Mouse (Mus musculus): ENCODE data around the gene Rin2.

The Rin2 gene

DNA sequence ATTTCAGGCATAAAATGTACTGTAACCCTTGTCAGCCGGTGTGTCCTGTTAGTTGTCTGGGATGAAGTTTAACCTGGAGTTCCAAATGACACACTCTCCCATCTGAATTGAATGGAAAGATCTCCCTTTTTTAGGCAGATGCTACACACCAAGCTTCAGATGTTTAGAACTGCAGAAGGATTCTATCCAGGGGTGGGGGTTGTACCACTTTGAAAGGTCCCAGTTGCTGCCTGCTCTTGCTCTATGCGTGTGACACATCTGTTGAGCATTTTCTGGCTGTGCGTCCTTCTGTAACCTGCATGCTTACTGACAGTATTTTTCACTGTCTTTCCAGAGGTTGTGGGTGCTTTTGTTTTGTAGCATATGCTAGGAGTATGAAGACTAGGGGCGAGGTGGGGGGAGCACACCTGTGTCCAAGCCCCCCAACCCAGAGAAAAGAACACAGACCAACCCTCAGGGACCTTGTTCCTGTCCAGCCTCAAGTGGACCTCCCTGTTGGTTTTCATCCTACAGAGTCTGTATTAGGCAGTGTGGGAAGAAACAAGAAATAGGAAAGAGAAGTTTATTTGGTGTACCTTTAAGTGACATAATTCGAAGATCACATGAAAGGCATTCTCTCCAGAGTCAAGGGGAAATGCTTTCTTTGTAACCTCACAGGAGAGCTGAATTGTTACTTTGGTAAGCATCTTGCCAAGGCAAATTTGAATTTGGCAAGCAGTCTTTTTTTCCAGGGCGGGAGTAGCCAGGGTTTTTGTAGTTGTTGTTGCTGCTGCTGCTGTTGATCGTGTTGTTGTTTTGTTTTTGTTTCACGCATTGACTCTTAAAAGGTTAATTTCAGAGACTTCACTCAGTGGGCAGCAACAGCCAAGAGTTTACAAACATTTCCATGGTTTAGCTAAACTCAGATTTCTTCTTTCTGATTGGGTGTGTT, 186.4 kb downstream of the Rin2 start:
- DNase-seq (ENCODE audit: low read depth, low spot score): no peak

DNA sequence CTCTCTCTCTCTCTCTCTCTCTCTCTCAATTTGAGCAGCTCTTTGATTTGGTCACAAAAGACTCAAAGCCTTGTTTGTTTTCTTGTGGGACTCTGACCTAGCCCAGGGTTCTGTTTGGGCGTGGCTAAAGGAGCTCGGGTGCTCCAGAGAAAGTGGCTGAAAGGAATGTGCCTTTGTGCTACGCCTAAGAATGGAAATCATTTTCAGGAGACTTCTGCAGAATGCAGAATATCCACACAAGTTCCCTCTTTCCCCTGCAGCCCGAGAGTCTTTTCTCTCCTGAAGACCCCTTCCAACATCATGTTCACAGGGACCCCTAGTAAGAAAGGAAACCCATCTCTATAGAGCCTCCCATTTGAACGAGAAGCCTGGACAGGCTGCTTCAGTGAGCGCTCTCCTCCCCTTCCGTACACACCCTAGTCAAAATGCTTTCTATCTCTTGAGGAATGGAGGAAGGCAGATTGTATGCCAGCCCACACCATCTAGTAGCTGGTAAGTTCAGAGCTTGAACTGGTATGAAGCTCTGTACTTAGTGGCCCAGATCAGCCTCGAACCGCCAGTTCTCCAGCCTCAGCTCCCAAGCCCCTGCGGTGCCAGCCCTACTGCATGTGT, 187.3 kb downstream of the Rin2 start:
- DNase-seq (ENCODE audit: low read depth, low spot score): no peak

DNA sequence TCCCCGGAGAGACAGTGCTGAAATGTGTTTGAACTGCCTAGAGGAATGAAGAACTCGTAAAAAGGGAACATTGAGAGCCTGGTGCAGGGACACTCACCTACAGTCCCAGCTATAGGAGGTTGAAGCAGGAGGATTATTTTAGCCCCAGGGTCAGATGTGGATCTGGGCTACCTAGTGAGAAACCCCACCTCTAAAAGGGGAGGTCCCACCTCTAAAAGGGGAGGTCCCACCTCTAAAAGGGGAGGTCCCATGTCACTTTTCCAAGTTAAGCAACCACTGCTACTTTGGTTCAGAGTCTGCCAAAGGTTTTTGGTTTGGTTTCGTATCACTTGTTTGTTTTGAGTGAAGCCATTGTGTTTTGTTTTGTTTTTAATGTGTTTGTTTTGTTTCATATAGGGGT, 190.3 kb downstream of the Rin2 start:
- no peak for DNase-seq (ENCODE audit: low read depth, low spot score)

DNA sequence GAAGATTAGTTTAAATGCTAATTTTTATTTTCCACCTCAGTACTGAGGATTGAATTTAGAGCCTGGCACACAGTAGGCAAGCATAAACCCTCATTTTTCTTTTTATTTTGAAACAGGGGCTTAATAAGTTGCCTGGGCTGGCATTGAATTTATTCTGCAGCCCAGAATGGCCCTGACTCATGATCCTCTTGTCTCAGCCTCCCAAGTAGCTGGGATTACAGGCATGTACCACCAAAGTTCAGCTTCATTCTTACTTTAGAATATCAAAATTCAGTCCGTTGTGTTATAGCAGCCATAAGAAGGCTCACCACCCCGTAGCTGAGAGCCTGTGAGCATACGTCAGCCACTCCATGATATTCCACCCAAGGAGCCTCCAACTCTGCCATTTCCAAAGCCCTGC, 191.2 kb downstream of the Rin2 start:
- no peak for DNase-seq (ENCODE audit: low read depth, low spot score)

DNA sequence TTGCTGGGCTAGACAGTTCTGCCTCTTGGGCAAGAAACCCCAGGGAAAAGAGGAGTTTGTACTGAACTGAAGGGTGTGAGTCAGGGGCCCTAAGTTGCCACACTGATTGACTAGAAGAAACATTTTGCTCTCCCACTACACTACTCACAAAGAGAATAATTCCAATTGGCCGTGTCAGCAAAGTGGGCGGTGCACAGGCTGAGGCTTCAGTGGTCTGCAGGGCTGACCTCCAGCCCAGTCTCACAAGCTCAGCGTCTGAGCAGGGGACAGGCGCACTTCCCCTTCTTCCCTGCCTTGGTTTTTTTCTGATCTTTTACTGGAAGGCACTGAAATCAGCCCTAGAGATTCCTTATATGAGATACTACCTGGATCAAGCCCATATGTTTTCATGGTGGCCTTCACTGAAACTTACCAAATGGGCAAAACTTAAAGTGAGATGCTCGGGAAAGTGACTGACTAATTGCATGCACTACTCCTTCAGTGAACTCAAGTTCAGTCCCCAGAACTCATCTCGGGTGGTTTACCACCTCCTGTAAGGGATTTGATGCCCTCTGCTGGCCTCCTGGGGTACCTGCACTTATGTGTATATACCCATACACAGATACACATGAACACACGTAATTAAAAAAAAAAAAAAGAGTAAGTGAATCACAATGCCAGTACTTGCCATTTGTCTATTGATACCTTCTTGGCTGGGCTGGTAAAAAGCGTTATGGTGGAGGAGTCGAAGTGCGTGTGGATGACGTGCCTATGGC, 191.9 kb downstream of the Rin2 start:
- no peak for DNase-seq (ENCODE audit: low read depth, low spot score)

DNA sequence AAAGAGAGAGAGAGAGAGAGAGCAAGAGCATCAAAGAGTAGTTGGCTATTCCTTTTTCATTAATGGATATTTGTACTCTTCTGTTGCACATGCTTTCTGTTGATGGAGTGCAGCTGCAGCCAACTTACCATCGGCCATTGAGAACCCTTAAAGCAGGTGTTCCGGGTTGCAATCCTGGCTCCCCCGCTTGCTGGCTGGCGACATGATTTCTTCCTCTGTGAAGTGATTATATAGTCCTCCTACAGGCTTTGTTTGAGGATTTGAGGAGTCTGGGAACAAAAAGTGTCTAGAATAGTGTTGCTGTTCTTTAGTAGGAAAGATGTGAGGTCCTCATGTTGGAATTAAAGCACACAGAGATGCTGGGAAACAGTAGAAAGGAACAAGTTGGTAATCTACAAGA, 196.3 kb downstream of the Rin2 start:
- DNase-seq (ENCODE audit: low read depth, low spot score): no peak

DNA sequence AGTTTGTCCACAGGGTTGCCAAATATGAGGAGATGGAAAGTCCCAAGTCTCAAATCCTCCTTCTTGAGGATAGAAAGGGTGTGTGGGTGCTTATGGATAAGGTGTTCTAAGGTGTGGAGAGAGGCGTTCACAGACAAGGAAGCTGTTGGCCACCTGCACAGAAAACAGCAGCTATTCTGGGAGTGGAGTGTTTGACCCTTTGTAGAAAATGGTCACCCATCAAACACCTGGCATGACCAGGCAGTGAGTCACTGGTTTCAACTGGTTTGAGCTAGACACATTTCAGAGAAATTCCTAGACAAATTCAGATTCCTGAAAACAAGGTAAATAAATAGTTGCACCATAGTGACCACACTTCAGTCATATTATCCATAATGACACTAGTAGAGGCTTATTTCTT, 197.1 kb downstream of the Rin2 start:
- DNase-seq (ENCODE audit: low read depth, low spot score): no peak

DNA sequence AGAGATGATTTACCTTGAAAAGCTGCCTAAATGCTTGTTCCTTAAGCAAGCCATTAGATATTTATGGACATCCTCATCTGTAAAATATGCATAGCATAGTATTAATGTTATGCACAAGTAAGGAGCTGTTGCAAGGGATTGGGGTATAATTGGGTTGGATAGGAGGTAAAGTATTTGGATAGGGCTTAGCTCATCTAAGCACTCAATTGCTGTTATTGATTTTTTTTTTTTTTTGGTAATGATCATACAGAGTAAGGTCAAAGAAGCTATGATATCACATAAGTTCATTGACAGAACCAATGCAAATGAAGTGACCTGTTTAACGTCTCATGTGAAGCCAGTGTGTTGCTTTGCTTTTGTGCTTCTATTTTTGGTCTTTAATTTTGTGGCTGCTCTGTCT, 198.9 kb downstream of the Rin2 start:
- DNase-seq (ENCODE audit: low read depth, low spot score): no peak

DNA sequence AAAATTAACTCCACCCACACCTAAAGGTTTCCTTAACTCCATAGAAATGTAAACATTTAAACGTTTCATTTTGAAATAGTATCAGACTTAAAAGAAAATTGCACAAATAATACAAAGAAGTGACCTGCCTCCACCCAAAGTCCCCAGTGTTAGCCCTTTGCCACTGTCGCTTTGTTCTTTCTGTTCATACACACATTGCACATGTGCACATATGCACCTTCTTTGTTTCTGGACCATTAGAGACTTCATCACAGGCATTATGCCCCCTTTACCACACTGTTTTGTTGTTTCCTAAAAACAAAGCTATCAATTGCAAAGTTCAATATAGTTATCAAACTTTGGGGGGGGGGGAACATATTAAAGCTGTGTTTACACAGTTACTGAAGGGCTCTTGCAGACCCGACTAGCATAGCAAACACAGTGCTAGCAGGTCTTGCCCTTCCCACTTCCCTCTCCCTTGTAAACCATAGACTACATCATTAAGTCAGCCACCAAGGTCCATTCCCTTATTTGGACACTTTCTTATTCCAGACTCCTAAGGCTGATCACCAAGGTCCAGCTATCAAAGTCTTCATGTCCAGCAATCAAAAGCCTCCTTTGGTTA, 200.0 kb downstream of the Rin2 start:
- DNase-seq (ENCODE audit: low read depth, low spot score): no peak

DNA sequence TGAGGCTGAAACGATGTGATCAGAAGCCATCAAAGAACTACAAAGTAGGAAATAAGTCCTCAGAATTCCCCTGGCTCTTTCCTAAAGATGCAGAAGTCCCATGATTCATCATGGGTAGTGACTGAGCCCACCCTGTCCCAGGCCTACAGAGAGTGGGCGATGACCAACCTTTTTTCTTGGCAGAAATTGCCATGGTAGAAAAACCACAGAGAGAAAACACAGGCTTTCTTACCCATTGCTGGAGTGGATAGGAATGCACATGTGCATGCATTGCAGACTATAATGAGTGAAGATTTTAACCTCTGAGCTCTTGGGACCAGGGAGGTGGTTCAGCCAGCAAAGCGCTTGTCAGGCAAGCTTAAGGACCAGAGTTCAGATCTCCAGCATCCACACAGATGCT, 202.2 kb downstream of the Rin2 start:
- no peak for DNase-seq (ENCODE audit: low read depth, low spot score)

DNA sequence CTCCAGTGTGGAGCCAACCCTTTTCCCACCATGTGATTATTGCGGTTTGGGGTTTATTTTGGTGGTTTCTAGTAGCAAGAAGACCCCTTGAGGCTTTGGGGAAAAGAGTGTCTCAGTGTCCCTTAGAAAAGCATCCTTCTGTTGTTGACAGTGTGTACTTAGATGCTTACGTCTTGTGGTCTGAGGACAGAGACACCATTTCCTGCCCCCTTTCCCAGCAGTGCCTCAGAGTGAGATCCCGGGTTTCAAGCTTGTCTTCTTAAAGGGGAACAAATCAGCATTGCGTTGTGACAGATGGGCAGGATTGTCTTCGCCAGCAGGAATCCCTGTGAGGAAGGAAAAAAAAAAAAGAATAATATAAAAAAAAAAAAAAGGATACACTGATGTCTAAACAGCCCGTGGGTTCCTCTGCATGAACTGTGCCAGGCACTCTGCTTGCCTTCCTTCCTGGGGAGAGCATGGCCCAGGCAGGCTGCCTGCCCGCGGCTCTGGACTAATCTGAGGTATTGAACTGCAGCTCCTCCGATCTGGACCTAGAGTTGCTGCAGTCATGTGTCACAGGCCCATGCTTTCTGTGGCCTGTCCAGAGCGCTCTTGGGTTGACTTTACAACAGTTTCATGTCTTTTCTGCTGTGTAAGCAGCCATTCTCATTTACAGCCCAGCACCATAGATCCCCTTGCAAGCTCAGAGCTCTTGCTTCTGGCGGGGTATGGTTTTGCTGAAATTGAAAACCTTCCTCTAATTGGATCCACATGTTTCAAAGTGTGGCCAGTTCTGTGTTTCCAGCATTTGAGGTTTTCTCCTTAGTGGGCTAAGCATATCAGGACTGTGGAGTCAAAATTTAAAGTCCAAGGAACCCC, 206.1 kb downstream of the Rin2 start:
- no peak for DNase-seq (ENCODE audit: low read depth, low spot score)

DNA sequence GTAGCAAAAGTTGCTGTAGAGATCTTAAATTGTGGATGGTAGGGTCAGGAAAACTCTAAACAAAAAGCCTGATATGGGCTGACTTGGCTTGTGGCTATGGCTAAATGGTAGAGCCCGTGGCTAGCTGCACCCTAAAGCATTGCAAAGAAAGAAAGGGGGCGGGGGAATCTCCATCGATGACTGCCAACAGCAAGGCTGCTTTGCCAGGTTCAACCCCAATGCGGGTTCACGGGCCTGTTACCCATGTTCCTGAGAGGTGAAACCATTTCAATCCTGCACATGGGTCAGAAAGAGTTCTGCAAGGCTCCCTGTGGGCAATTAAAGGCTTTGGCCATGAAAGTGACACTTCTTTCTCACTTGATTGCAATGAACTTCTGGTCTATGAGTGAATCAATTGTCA, 206.9 kb downstream of the Rin2 start:
- DNase-seq (ENCODE audit: low read depth, low spot score): no peak

DNA sequence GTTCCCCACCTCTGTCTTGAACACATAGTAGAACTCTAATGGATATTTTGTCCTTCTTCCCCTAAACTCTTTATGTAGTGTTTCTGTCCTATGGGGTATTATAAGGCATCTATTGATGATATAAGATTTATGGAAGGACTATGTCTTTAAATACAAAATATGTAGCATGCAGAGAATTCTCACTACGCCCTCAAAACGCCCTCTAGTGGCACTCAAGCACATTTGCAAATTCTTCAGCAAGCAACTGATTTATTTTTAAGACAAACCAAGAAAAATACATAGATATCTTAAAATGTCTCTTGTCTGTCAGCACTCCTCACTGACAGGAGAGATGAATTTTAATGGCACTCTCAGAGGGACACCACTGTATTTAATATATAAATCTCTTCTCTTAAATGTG, 207.4 kb downstream of the Rin2 start:
- peak; percentile 6 for DNase-seq (ENCODE audit: low read depth, low spot score)

DNA sequence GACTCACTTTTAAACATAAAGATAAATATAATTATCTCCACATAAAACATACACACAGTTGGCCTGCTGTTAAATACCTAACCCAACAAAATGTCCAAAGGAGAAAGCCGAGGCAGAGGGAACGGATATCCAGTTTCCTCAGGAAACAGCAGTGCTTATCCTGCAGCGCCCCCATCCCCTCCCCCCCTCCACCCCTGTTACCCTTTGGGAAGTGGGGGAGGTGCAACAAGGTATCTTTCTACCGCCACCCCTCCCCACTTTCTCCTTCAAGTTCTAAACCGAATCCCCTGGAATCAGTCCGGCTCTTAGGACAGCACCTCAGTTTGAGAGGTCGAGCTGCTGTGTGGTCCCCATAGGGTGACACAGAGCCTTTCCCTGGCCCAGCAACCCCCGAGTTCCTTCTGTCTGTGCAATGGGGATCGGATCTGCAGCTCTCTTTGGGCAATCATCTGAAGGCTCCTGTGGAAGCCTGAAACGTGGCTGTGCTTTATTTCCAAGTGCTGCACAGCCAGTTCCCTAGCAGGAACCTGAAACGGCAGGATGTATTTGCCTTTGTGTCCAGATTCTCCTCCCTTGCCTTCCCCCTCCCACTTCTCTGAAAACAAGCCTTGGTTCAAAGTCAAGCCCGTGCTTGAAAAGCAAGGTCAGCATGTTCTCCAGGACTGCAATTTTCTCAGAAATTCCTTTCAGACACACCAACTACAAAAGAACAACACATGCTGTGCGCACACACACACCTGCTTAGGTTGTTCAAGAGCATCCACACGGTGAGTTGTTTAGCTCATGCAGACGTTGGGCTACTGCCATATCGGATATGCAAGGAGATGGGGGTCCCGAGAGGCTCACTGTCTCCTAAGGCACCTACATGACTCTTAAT, 209.3 kb downstream of the Rin2 start:
- no peak for DNase-seq (ENCODE audit: low read depth, low spot score)

DNA sequence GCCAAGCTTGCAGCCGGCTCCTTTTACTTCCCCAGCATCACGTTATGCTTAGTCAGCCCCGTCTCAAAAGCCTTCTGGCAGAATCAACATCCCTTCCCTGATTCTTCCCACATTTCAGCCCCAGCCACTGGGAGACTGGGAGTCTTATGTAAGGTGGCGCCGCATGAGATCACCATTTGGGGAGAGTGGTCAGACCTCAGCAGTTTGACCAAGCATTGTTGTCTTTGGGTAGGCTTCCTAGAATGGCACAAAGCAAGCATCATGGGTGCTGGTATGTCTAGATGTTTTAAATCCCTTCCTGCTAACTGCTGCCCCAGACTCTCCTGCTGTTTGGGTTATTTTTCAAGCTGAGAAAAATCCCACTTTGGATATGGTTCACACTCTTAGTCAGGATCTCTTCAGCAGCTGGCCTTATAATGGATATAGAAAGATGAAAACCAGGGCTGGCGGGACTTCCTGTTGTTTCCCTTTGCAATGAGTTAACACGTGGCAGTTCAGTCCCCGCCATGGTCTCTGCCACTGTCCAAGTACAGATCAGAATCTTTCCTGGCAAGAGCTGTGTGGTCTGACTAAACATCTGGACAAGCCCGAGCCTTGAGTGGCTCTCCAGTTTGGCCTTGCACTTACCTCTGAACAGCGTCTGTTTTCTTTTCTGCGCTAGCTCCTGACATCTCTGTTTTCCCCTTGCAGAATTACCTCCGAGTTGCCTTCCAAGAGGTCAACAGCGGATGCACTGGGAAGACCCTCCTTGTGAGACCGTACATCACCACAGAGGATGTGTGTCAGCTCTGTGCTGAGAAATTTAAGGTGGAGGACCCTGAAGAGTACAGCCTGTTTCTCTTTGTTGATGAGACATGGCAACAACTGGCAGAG, 210.1 kb downstream of the Rin2 start:
- DNase-seq (ENCODE audit: low read depth, low spot score): no peak

DNA sequence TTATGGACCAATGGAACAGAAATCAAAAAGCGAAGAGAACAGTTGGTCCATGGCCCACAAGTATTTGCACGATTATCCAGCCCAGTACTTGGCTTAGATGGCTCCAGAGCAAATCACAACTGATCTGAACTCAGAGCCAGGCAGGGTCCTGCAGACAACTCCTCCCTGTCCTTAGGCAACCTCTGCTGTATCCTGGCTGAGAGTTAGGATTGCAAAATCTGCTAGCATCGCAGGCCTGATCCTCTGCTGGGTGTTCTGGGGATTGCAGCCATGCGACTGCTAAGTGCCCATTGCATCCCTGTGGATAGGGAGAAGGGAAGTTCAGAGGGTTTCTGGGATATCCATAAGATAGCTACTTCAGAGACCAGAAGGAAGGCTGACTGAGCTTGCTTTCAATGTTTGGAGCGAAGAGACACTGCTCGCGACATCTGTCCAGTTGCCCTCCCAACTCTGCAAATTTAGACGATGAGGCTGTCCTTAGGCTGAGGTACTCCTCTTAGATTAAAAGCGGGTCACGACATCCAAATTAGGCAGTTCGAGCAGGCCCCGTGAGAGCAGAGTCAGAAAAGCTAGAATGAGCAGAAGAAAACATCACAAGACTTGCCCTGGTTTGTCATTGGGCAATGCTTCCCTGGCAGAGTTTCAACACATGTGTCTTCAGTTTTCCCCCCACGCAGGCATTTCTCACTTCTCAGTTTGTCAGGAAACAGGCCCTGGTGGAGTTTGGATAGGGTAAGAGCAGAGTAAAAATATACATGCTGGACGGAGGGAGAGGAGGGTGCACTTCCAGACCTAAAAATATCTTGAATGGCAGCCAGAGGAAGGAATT, 213.1 kb downstream of the Rin2 start:
- no peak for DNase-seq (ENCODE audit: low read depth, low spot score)

DNA sequence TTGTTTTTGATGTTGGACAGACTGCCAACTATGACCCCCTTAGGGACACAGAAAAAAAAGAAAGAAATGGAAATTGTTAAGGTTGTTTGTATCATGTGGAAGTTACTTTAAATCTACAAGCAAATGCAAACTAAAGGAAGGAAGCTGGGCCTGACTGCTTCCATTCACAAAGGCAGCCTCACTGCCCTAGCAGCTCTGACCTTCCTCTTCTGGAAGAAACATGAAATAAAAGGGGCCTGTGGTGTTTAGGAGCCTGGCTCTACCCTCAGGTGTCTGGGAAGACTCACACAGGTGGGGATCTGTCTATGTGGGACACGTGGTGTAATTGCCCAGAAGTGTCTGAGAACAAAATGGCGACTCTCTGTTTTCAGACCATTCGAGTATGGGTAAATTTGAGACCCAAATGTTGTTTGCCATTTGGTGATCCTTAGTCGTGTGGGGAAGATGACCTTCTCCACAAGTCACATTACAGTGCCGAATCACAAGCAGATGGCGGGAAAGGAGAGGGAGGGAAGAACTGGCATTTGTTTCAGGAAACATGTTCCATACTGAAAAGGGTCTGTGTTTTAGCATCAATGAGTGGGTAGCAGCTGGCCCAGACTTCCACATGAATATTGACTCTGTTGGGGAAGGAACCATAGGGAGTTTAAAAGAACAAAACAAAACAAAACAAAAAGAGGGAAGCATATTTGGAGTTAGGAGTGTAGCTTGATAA, 213.9 kb downstream of the Rin2 start:
- DNase-seq (ENCODE audit: low read depth, low spot score): no peak

DNA sequence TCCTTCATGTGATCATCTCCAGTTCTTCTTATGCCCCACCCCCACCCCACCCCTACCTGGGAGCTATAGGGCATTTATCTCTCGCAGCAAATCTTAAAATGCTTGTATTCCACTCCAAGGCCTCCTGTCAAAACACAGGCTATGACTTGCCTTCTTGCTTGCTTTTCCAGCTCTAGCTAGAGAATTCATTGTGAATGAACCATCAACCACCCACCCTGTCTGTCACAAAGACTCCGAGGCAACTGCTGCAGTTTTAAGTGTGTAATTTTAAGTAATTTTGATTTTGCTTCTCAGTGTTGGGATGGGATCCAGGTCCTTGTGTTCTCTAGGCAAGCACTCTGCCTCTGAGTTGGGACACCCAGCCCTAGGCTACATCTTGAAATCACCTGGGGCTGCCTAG, 215.6 kb downstream of the Rin2 start:
- DNase-seq (ENCODE audit: low read depth, low spot score): no peak
